Mouse (Mus musculus): ENCODE results near the gene Sptbn4.

DNA sequence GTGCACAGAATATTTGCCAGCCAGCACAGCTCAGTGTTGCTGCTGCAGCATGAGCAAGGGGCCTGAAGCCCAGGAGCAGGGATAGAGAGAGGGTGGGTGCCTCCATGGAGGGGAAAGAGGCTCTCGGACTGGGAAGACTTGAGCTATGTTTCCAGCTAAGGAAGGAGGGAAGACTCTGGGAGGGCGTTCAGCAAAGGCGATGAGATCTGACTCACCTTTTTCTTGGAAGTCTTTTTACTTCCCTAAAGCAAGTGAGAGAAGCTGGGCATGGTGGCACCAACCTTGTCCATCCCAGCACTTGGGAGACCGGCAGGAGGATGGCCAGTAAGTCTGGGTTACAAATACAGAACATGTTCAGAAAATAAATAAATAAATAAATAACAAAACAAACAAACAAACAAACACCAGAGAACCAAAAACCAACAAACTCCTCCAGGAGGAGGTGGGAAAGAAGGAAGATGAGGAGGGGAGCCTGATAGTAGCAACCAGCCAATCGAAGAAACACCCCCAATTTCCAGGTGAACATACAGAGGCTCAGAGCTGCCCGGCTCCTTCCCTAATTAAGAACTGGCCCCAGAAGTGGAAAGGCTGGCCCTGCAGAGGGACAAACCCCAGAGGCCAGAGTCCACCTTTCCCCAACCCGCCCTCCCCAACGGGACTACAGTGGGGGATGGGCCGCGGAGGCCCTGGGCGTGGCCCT, 33.6 kb upstream of the Sptbn4 start:
- no peak for TF ChIP-seq MAFK (IDR thresholded peaks at IDR 0.05; ENCODE audit: insufficient read depth, low read depth, low read length)
- TF ChIP-seq ZNF384 (IDR thresholded peaks at IDR 0.05; ENCODE audit: low read depth, low read length) = no peak
- no peak for TF ChIP-seq CHD2 (IDR thresholded peaks at IDR 0.05; ENCODE audit: low read depth, low read length)
- TF ChIP-seq HCFC1 (IDR thresholded peaks at IDR 0.05; ENCODE audit: borderline replicate concordance, insufficient read depth, low read length) = no peak
- no peak for TF ChIP-seq ZC3H11A (IDR thresholded peaks at IDR 0.05; ENCODE audit: borderline replicate concordance, low read depth, low read length)

Measured in ES-E14 (cell line).